Mouse (Mus musculus): Measurements from ENCODE around the gene Lrrc75a.

Lrrc75a gene

DNA sequence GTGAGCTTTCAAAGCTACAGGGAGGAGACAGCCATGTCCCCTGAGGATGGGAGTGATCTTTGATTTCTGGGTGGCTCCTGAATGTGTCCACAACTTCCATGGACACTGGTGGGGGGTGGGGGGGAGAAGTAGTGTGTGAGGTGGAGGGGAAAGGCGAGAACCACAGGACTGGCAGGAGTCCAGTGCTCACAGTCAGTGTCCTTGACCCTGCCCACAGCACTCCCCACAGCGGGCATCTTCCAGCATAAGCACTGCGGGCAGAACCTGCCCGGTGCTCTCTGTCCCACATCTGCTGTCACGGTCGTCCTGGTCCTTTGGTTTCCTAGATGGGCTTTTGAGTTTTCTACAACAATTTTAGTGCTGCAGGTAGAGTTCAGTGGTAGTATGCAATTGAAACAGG lies 10.5 kb downstream of the Lrrc75a start:
- Histone ChIP-seq H3K36me3 (ENCODE audit: control insufficient read depth, insufficient read depth, low read length, poor library complexity, severe bottlenecking) (no peaks in the 10 kb centered on the region), H3K27me3 (ENCODE audit: control insufficient read depth, insufficient read depth, low read length, poor library complexity, severe bottlenecking) (no peaks in the 10 kb centered on the region)
- DNase-seq (ENCODE audit: low read depth, low spot score) = no peak

DNA sequence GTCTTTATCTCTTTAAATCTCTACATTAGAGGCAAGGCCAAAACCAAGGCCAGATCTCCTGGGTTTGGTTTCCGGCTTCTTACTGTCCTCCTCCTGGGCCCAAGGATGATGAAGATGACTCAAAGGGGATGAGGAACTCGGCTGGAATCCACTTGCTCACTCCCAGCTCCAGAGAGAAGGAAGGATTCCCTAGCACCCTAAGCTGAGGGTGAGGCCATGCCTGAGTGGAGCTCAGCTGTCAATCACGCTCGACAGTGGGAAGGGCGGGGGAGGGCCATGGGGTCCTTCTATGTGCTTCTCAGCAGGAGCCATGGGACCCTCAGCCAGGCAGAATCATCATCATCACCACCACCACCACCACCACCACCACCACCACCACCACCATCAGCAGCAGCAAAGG lies 10.9 kb downstream of the Lrrc75a start:
- Histone ChIP-seq H3K36me3 (ENCODE audit: control insufficient read depth, insufficient read depth, low read length, poor library complexity, severe bottlenecking) (no peaks in the 10 kb centered on the region), H3K27me3 (ENCODE audit: control insufficient read depth, insufficient read depth, low read length, poor library complexity, severe bottlenecking) (no peaks in the 10 kb centered on the region)
- no peak for DNase-seq (ENCODE audit: low read depth, low spot score)

DNA sequence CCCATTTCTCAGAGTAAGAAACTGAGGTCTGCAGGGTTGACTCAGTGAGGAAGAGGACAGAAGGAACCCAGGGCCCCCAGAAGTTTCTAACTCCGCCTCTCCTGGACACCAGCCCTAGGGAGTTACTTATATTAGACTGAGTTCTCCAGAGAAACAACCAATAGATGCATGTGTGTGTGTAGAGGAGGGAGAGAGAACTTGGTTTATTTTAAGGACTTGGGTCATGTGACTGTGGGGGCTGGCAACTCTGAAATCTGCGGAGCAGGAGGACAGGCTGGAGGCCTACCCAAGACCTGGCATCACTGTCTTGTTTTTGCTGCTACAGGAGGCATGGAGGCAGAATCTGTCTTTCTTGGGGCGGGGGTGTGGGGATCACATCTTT lies 11.5 kb downstream of the Lrrc75a start:
- no peak for DNase-seq (ENCODE audit: low read depth, low spot score)
- Histone ChIP-seq H3K27me3 (ENCODE audit: control insufficient read depth, insufficient read depth, low read length, poor library complexity, severe bottlenecking) (no peaks in the 10 kb centered on the region), H3K36me3 (ENCODE audit: control insufficient read depth, insufficient read depth, low read length, poor library complexity, severe bottlenecking) (no peaks in the 10 kb centered on the region)

DNA sequence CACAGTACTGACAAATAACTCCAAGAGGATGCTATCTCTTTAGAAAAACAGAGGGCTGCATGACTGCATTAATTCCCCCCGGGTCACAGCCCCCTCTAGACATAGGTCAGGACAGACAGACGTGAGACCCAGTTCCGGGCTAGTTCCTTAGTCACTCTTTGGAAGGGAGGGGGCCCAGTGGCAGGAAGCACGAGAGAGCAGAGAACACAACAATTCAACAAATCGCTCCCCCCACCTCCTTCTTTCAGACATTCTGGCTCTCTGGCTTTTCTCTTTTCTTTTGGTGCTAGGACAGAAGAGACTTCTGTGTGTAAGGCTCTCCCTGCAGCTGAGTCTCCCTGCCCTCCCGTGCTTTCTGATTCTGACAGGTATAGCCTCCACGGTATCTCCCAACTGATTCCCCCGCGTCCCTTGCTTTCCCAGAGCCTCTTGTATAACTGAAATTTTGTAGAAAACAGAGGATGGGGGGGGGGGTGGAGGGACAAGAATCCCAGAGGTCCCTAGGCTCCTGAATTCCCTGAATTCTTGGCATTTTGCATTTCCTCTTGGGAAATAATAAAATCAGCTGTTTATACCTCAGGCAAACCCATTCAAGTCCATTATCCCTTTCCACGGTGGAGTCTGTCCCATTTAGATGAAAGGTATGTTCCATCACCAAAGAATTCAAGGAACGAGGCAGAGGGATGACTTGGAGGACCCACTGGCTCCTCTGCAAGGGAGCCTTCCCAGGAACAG lies 12.1 kb downstream of the Lrrc75a start:
- DNase-seq (ENCODE audit: low read depth, low spot score) = no peak
- Histone ChIP-seq H3K27me3 (ENCODE audit: control insufficient read depth, insufficient read depth, low read length, poor library complexity, severe bottlenecking) (no peaks in the 10 kb centered on the region), H3K36me3 (ENCODE audit: control insufficient read depth, insufficient read depth, low read length, poor library complexity, severe bottlenecking) (no peaks in the 10 kb centered on the region)

DNA sequence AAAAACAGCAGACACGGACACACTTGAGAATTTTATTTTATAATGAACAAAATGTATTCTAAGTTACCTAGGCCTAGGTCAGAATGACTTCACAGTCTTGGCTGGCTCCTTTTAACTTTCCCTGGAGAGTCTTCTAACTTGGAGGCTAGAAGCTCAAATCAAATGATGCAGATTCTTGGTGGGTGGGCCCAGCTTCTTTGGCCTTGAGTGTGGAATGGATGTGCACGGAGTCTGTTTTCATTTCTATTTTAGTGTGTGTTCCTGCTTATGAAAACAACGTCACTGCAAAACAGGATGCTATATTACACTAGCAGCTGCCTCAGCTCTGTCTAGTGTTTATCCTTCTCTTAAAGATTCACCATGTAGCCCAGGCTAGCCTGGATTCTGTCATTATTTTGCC lies 12.9 kb downstream of the Lrrc75a start:
- Histone ChIP-seq H3K36me3 (ENCODE audit: control insufficient read depth, insufficient read depth, low read length, poor library complexity, severe bottlenecking) (no peaks in the 10 kb centered on the region), H3K27me3 (ENCODE audit: control insufficient read depth, insufficient read depth, low read length, poor library complexity, severe bottlenecking) (no peaks in the 10 kb centered on the region)
- no peak for DNase-seq (ENCODE audit: low read depth, low spot score)

DNA sequence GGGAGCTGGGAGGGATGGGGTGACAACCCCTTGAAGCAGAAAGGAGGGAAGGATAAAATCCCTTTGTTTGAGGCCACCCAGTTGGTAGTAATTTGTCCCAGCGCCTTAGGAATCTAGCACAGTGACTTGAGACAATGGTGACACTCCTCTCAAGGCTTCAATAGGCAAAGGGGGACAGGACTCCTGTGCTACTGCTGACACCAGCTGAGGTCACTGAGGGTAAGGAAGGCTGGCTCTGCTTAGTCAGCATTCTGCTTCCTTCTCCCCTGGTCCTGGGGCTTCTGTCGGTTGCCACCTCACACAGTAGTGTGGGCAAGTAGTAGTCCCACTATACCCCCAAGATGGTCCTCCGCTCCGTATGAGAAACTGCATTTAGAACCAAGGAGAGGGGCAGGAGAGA lies 17.2 kb downstream of the Lrrc75a start:
- Histone ChIP-seq H3K27me3 (ENCODE audit: control insufficient read depth, insufficient read depth, low read length, poor library complexity, severe bottlenecking) (no peaks in the 10 kb centered on the region), H3K36me3 (ENCODE audit: control insufficient read depth, insufficient read depth, low read length, poor library complexity, severe bottlenecking) (no peaks in the 10 kb centered on the region)
- DNase-seq (ENCODE audit: low read depth, low spot score) = no peak

DNA sequence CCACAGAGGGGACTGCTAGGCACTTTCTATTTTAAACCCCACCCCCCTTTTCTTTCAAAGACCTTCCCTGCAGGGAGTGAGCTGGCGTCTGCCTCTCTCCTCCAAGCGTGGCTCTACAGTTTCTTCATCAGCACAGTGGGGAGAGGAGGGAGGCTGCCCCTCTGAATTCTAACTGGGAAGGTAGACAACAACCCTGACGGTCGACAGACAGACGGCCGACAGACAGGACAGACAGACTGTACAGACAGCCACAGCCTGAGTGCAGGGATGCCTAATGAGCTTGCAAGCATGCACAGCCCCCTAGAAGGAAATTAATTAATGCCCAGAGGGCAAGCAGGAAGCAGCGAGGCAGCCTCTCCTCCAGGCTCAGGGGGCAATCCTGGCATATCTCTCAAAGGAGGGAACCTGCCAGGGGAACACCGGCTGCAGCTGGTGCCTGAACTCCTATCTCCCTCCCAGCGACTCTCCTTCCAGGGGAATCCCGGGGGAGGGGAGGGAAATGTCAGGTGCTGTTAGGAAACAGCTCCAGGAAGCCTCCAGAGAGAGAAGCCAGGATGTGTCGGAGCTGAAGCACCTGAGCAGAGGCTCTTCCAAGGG lies 18.0 kb downstream of the Lrrc75a start:
- H3K36me3 ChIP-seq (ENCODE audit: control insufficient read depth, insufficient read depth, low read length, poor library complexity, severe bottlenecking) = no peaks in the 10 kb centered on the region
- H3K27me3 ChIP-seq (ENCODE audit: control insufficient read depth, insufficient read depth, low read length, poor library complexity, severe bottlenecking) = no peaks in the 10 kb centered on the region
- no peak for DNase-seq (ENCODE audit: low read depth, low spot score)

DNA sequence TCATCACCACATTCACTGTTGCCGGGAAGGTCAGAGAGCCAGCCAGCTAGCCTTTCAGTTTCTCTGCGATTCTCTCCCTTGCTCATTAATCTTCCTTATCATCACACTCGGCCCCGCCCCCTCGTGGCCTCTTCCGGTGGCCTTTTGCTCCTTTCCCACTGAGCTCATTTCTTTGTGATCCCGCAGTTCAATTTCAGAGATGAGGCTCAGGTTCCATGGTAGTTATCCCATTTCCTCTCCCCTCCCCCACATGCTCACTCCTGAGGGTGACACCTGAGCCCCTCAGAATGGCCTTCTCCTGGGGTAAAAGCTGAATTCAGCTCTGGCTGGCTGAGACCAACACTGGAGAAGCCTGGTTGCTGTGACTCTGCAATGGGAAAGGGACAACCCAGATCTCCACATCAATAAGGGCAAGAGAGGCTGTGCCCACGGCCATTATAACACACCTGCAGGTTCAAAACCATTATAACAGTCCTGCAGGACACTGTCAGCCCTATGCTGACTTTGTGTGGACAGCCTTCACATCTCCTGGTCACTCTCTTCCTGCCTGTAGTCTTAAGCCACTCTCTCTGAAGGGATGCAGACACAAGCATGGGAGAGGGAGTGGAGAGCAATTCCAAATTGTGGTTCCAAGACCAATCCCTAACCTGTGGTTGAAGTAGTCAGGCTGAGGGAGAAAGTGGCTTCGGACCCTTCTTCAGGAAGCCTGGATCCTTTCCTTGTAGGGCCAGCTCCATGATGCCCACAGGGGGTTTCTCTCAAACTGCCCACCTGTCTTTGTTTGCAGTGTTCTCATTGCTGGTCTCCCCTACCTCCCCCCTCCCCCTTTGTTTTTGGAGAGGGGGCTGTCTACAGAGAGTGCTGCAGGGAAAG lies 18.7 kb downstream of the Lrrc75a start:
- H3K27me3 ChIP-seq (ENCODE audit: control insufficient read depth, insufficient read depth, low read length, poor library complexity, severe bottlenecking) = no peaks in the 10 kb centered on the region
- DNase-seq (ENCODE audit: low read depth, low spot score) = no peak
- H3K36me3 ChIP-seq (ENCODE audit: control insufficient read depth, insufficient read depth, low read length, poor library complexity, severe bottlenecking) = no peaks in the 10 kb centered on the region

DNA sequence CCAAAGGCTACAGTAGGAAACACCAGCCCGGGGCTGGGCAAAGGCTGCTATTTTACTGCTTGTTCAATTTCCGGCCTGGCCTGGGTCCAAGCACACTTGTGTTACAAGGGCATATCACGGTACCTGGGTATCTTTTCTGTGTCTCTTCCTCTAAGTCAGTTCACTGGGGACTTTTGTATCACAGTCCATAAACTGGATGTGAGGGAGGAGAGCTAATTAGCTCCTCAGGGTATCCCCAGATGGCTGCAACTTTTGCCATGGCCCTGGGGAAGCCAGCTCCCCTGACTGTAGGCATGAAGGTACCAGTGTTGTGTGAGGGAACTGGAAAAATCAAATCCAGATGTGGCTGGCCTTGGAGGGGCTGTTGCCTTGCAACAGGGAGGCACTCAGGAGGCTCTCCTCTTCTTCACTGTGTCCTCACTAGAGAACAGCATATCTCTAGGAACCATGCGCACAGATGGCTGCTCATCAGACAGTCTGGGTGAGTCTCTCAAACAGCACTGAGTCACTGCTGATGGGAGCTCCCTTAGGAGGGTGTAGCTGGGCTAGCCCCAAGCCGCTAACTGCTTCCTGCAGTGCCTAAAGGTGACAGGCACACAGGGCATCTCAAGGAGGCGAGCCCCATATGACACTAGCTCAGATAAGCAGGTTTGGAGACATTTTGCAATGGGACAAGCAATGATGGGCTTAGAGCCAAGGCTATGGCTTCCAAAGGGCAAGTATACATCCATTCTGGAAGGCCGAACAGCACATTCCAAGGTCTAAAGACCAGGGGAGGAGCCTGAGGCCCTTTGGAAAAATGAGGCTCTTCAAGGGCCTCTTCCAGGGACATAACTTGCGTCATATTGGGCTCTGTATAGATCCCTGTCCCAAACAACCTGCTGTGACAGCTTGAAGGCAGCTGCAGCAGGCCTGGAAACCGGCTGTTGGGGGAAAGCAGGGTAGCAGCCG lies 23.7 kb downstream of the Lrrc75a start:
- H3K36me3 ChIP-seq (ENCODE audit: control insufficient read depth, insufficient read depth, low read length, poor library complexity, severe bottlenecking) = no peaks in the 10 kb centered on the region
- H3K27me3 ChIP-seq (ENCODE audit: control insufficient read depth, insufficient read depth, low read length, poor library complexity, severe bottlenecking) = no peaks in the 10 kb centered on the region
- DNase-seq (ENCODE audit: low read depth, low spot score) = no peak

DNA sequence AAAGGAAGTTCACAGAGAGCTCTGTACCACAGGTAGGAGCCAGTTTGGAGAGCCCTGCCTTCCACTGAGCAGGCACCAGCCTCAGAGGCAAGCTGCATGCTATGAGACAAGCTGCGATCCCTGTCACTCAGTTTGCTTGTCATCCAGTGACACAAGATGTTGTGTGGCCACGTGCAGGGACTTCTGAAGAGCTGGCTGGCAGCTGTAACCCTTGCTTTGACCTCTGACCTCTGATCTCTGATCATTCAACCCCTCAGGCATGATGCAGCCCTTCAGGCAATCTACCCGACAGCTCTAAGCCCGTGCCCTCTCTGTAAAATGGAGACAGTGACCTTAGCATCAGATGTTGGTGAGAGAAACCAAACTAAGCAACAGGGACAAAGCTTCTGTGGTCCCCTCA lies 25.5 kb downstream of the Lrrc75a start:
- no peak for DNase-seq (ENCODE audit: low read depth, low spot score)
- Histone ChIP-seq H3K27me3 (ENCODE audit: control insufficient read depth, insufficient read depth, low read length, poor library complexity, severe bottlenecking) (no peaks in the 10 kb centered on the region), H3K36me3 (ENCODE audit: control insufficient read depth, insufficient read depth, low read length, poor library complexity, severe bottlenecking) (no peaks in the 10 kb centered on the region)

DNA sequence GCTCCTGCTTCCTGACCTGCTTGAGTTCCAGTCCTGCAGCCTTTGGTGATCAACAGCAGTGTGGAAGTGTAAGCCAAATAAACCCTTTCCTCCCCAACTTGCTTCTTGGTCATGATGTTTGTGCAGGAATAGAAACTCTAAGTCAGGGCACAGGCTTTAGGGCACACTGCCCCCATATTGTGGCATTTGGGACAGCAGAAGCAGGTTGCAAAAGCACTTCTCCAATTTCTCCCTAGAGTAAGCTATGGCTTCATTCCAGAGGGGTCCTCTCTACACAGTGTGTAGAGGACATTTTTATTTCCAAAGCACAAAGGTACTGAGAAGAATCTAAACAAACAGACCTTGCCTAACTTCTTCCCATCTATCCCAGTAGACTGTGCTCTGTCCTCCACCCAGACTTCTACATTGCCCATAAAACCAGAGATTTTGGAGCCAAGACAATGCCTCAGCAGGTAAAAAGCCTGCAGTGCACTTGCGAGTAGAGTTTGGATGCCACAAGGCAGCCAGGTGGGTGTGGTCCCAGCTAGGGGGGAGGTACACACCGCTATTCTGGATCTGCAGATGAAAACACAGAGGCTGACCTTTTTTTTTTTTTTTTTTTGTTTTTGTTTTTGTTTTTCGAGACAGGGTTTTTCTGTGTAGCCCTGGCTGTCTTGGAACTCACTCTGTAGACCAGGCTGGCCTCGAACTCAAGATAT lies 26.6 kb downstream of the Lrrc75a start:
- no peaks in the 10 kb centered on the region for H3K27me3 ChIP-seq (ENCODE audit: control insufficient read depth, insufficient read depth, low read length, poor library complexity, severe bottlenecking)
- no peak for DNase-seq (ENCODE audit: low read depth, low spot score)
- no peaks in the 10 kb centered on the region for H3K36me3 ChIP-seq (ENCODE audit: control insufficient read depth, insufficient read depth, low read length, poor library complexity, severe bottlenecking)

DNA sequence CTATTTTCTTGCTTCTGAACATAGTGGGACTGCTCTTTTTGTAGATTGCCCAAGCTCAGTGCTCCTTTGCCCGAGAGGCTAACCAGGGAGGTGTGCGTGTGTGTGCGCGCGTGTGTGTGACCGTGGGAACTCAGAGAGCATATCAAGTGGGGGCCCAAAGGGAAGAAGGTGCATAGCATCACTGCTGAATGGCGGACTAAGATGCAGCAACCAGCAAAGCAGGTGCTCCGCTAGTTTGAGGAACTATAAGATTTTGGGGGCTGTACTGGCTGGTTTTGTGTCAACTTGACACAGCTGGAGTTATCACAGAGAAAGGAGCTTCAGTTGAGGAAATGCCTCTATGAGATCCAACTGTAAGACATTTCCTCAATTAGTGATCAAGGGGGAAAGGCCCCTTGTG lies 27.2 kb downstream of the Lrrc75a start:
- peak; percentile 25 for DNase-seq (ENCODE audit: low read depth, low spot score)
- Histone ChIP-seq H3K36me3 (ENCODE audit: control insufficient read depth, insufficient read depth, low read length, poor library complexity, severe bottlenecking) (no peaks in the 10 kb centered on the region), H3K27me3 (ENCODE audit: control insufficient read depth, insufficient read depth, low read length, poor library complexity, severe bottlenecking) (no peaks in the 10 kb centered on the region)

DNA sequence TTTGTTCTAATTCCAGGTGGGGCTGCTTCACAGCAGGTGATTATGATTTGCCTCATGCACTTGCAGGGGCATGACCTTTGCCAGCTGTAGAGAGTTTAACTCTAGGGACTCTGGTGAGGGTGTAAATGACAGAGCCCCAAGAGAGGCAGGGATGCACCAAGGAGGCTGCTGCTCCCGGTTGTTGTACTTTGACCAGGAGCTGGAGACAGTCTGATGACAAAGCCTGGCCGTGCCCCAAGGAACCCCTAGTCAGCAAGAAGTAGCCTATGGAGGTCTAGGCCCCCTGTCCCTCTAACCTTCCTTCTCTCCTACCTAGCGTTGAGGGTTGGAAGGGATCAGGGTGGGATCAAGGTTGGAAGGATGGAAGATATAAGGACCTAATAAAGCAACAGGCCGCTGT lies 32.9 kb downstream of the Lrrc75a start:
- no peak for DNase-seq (ENCODE audit: low read depth, low spot score)
- no peaks in the 10 kb centered on the region for H3K36me3 ChIP-seq (ENCODE audit: control insufficient read depth, insufficient read depth, low read length, poor library complexity, severe bottlenecking)
- H3K27me3 ChIP-seq (ENCODE audit: control insufficient read depth, insufficient read depth, low read length, poor library complexity, severe bottlenecking) = no peaks in the 10 kb centered on the region

DNA sequence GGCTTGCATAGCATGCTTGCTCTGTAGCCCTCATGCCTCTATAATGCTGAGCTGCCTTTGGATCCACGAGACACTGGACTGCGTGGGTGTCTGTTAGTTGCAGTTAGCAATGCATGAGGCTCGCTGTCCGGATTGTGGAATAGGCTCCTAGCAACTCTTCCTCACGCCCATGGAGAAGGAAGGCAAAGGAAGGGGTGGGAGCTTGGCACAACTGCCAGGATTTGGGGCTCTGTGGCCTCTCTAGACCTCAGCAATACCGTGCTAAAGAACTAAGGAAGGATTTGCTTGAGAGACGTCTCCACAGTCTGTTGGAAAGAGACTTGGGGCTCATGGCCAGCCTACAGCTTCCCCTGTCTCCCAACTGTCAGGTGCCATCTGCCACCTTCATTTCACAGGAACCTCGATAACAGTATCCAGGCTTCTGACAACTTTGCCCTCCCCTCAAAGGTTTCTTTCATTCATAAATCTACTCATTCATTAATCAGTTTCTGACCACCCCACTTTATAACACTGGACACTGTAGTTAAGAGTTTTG lies 33.4 kb downstream of the Lrrc75a start:
- no peaks in the 10 kb centered on the region for H3K27me3 ChIP-seq (ENCODE audit: control insufficient read depth, insufficient read depth, low read length, poor library complexity, severe bottlenecking)
- DNase-seq (ENCODE audit: low read depth, low spot score) = no peak
- no peaks in the 10 kb centered on the region for H3K36me3 ChIP-seq (ENCODE audit: control insufficient read depth, insufficient read depth, low read length, poor library complexity, severe bottlenecking)
